Mouse (Mus musculus) frontal cortex, postnatal 10 days (tissue): Measurements from ENCODE around the gene Celsr1.
"Not testable (repeated sequence)": the region's sequence is repeated elsewhere in the genome, so short reads cannot be mapped to it uniquely, and the experiment has no call there.

Experiments used
- DNase-seq, 2 experiments: peaks; one replicate each; pipeline ENCODE4 v3.0.0; 2022; ENCODE audit warnings: low spot score in 2 of 2, mixed read lengths in 1 of 2

Celsr1 gene

DNA sequence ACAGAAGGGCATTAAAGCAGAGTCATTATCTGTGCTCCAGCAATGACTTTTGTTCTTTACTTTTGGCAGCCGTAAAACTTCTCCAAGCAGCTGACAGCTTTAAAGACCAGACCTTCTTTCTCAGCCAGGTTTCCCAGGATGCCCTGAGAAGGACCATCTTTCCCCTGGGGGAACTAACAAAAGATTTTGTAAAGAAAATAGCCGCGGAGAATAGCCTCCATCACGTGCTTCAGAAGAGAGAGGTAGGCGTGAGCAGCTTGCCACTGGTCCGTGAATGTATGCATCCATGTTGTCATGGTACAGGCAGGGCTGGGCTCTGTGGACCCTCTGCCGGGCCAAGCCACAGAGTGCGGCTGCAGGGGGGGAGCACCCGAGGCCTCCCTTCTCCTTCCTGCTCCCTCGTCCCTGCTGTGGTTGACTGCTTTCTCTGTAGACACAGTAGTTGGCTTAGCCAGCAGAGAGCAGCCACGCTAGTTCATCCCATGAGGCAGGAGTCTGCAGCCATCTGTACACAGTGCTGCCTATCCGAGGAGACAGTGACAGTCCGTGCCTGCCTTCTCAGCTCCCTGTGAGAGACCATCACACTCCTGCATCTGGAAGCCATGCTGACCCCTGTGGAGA lies 141.0 kb downstream of the Celsr1 start:
- DNase-seq: no peak

DNA sequence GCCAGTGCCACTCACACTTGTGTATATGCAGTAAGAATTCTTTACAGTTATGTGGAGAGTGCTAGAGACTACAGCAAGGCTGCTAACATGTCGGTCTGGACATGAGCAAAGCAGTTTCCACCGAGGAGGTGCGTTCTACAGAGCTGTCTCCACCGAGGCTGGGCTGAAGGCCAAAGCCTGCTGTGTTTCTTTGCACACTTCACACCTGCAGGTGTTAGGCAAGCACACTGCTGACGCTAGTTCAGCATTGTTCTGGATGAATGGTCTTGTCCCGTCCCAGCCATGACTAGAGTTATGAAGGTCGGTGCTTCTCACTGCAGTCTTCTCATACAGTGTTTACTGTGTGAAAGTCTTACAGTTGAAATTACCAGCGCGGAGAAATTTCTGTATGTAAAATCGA lies 141.6 kb downstream of the Celsr1 start:
- DNase-seq: no peak

DNA sequence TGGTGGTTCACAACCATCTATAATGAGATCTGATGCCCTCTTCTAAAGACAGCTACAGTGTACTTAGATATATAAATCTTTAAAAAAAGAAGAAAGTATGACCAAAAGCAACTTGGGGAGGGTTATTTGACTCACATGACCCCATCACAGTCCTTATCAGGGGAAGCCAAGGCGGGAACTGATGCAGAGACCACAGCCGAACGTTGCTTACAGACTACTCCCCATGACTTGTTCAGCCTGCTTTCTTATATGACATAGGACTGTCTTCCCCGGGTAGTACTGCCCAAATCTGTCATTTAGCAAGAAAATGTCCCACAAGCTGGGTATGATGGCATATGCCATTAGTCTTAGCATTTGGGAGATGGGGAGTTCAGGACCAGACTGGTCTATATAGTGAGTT lies 144.3 kb downstream of the Celsr1 start:
- DNase-seq: no peak

DNA sequence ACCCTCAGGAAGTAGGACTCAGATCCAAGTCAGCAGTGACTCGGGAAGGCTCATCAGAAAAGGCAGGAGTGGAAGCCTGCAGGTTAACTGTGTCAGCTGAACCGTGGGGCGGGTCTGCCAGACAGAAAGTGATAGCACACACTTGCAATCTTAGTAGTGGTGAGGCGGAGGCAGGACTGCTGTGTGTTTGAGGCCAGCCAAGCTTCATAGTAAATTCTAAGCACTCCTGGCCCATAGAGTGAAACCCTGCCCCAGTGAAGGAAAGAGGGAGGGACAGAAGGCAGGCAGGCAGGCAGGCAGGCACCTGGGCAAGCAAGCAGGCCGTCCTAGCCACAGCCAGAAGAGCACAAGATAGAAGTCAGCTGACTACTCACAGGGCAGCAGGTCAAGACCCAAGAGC lies 148.0 kb downstream of the Celsr1 start:
- no peak for DNase-seq

DNA sequence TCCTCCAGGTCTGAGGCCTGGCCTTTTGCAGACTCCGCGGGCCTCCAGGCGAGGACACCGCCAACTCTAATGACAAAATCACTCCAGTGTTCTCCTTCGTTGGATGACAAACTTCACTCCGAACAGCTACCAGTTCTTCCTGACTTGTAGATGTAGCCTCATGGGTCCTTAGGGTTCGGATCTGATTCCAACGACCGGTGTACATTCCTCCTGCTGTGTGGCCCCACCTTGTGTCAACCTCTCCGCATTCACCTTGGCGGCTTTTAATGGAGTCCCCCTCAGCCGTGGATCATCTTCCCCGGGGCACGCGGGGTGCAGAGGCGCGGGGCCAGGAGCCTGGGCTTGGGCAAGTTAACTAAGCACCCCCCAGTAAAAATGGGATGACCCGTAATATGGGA lies 154.1 kb downstream of the Celsr1 start:
- DNase-seq: no peak

DNA sequence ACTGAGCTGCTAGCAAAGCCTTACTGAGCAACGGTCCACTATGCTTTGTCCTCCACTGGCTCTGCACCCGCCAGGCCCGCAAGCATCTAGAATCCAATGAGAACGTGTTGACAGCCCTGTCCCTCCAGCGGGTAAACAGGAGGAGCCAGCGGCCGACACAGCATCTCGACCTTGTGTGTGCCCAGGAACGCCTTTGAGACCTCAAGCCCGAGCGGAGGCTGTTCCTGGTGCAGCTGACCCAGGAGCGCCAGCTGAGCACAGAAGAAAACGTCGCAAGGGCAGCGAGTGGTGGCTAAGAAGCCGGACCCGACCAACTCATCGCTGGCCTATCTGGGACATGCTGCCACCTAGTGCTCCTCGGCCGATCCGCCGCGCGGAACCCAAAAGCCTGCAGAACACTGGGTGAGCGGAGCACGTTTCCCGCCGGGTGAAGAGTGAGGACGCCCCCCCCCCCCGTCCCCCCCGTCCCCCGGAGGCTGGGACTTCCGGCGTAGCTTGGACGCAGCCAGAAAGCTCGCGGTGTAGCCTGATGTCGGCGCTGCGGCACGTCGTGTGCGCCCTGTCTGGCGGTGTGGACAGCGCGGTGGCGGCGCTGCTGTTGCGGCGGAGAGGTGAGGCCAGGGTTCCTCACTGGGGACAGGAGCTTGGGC lies 154.6 kb downstream of the Celsr1 start, which contains the start of gene Trmu:
Gene Trmu (plus strand): TSS at position 465 of the 650 bp plus-strand sequence.
- peak; percentile 86 to 92 for DNase-seq

DNA sequence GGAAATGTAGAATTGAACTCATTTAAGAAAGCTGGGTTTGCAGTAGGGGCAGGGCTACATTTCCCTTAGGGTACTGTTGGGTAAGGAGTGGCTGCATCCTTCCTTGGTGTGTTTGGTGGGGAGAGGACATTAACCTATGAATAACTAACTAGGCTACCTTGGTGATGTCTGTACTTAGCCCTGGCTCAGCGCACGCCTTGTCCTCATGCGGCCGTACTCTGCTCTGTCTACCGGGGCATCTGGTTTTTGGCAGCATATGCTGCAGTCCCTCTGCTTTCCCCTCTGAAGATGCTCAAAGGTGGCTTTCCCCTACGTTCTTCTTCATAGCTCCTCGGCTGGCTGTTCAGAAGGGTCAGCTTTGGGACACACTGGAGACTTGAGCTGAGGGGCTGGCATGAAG lies 156.2 kb downstream of the Celsr1 start:
- DNase-seq: no peak

DNA sequence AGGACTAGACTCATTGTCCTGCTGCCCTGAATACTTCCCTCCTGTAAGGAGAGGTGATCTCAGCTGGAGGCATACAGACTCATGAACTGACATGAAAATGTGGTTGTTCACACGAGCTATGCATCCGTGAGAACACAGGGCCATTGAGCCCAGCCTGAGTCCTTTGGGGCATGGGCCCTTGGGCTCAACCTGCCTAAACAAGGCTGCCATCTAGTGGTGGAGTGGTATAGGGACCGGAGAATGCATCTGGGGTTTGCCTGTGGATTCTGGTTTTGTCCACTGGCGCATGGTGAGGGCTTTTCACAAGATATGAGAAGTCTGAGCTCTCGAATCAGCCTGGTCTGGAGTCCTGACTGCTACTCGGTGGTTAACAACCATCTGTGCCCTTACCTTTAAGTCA lies 165.9 kb downstream of the Celsr1 start:
- peak; percentile 36 to 64 for DNase-seq

DNA sequence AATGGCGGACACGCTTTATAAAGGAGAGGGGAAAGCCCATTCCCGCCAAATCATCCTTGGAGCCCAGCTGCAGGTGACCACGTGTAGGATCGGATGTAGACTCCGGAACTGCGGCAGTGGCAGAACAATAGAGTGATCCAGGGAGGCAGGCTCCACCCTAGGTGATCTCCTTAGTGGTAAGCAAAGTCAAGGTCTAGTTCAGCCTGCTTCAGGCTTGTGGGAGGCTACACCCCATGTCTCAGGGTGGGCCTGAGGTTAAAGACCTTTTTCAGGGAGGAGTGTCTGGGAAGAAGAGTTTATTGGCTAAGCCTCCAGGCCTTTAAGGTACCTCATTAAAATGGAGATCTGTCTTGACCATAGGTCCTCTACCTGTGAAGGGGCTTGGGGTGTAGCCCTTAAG lies 167.7 kb downstream of the Celsr1 start:
- not testable (repeated sequence) for DNase-seq

DNA sequence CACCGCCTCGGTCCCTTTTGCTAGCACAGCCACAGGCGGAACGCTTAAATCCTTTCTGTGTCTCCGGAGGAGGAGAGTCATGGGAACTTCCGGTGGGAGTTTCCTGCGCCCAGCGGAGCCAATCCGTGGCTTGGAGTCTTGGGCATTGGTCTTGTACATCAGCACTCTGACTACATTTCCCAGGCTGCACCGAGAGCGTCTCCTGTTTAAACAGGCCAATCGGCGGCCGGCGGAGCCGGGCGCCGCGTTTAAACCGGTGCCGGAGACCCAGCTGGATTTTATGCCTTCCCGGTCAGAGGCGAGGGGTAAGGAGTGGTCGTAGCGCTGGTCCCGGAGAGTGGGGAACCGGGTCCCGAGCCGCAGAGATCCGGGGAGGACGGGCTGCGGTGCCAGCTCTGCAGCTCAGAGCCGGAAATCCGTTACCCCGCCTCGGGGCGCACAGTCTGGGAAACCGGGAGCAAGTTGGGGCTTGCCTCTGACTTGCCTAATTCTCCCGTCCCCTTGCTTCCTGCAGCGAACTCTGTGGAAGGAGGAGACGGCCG lies 174.0 kb downstream of the Celsr1 start, which contains the start of gene Gtse1:
Gene Gtse1 (plus strand): TSS at position 256 of the 542 bp plus-strand sequence.
- DNase-seq: peak; percentile 92 to 94

DNA sequence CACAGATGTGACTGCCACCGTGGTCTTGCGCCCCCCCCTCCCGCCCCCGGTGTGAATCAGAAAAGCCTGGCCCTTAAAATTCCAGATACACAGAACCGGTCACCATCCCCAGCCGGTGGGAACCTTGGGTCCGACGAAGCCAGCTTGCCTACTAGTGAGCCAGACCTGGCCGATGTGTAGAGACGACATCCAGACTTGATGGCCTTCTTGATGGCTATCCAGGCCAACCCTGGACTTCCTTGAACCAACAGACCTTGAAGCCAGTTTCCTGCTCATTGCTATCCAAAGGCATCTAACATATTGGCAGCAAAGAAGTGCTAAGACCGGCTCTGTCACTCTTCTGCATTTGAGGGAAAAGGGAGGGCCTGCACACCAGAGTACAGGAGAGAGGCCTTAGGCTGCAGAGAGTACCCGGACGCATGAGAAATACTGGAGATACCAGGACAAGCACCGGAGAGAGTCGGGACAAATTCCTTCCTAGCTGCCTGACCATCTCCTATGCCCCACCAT lies 174.5 kb downstream of the Celsr1 start:
- no peak for DNase-seq

DNA sequence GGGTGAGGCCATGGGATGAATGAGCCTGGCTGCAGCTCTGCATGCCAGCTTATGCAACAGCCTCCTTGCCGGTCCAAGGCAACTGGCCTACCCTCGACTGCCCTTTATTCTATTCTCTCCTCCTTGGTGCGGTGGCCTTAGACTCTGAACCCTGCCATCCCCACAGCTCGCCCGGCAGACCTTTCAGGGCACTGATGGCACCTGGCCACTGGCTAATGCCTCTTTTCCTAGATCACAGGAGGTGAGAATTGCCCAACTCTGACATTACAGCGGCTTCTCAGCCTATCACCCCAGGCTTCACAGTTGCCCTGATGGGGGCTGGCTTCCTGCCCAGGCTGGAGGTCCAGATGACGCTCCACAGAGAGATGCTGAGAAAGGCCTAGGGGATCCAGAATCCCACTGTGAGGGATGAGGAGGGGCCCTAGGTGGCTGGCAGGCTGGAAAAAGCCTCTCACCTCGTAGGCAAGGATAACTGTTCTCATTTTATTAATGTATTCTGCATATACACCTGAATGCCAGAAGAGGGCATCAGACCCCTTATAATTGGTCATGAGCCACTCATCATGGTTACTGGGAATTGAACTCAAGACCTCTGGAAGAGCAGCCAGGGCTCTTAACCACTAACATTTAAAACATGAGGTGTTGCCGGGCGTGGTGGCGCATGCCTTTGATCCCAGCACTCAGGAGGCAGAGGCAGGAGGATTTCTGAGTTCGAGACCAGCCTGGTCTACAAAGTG lies 181.8 kb downstream of the Celsr1 start:
- DNase-seq: no peak
